Mouse (Mus musculus): Measurements from ENCODE around the gene Zfp787.

DNA sequence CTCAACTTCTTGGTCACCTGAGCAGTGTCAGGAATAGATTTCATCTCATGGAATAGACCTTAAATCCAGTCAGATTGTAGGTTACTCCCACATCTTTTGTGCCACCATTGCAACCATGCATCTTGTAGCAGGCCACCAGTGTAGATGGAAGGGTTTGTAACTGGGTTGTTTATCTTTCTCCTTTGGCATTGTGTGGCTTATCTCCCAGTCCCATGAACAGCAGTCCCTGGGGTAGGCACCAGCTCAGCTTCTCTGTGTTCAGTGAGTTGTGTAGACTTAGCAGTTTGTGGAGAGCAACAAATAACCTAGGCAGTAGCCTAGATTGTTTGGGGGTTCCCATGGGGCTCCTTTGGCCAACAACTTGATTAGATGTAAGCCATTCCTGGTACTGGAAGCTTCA is 27.1 kb upstream of the Zfp787 start:
- TF ChIP-seq POLR2A (IDR thresholded peaks at IDR 0.05; ENCODE audit: insufficient read depth, low read depth, low read length) (no peak), CTCF (IDR thresholded peaks at IDR 0.05) (no peak)
